Mouse (Mus musculus): Measurements from ENCODE around the gene Tnfrsf13c. TPM values are rescaled to one million over a fixed set of nuclear protein-coding genes. Genes with fewer than 3 reads are reported as not detected.
A peak's percentile ranks its signal among the peaks of the same experiment; 100 is the strongest.

The Tnfrsf13c gene
- total RNA-seq (2014; rRNA removed) (0.28 and 0.54 TPM in 2 replicates), polyA plus RNA-seq (2012; rRNA removed) (0.17 and 0.34 TPM in 2 replicates)

GRCm38 (mm10) chr15:82223657-82224601 is at the start of gene Tnfrsf13c:
Gene Tnfrsf13c (minus strand): TSS chr15:82224369.
- Histone ChIP-seq H3K4me1 (ENCODE audit: control insufficient read depth, insufficient read depth, low read length) (no peaks in the 10 kb centered on the region), H3K27ac (replicated peaks; ENCODE audit: insufficient read depth, low read depth, low read length) (no peak within 1 kb of the TSS), H3K36me3 (ENCODE audit: control insufficient read depth, insufficient read depth, low read length) (no peaks in the 10 kb centered on the region), H3K4me3 (ENCODE audit: insufficient read depth, low read depth, low read length) (peak within 1 kb of the TSS; percentile 28; the same call in 1 of the 2 replicates), H3K27me3 (ENCODE audit: control insufficient read depth, insufficient read depth, low read length) (peaks cover 9% of the 10 kb centered on the region), H3K79me2 (ENCODE audit: control insufficient read depth, insufficient read depth, low read length) (no peaks in the 10 kb centered on the region), H3K9ac (ENCODE audit: low read depth, low read length) (no peak within 1 kb of the TSS)
- no peak for DNase-seq (ENCODE audit: extremely low read depth, low read depth, low spot score)
- 5% methylated on average over 44 of the region's 44 CpGs for WGBS
- TF ChIP-seq CTCF (IDR thresholded peaks at IDR 0.05; ENCODE audit: low read depth, low read length) (no peak), POLR2A (IDR thresholded peaks at IDR 0.05; ENCODE audit: extremely low read depth, insufficient read depth, low read length) (no peak)

- no peaks in the 10 kb centered on the region for H3K79me2 ChIP-seq (ENCODE audit: control insufficient read depth, insufficient read depth, low read length)
- peaks cover 9% of the 10 kb centered on the region for H3K27me3 ChIP-seq (ENCODE audit: control insufficient read depth, insufficient read depth, low read length)
- H3K4me3 ChIP-seq (ENCODE audit: insufficient read depth, low read depth, low read length) = no peak overlapping the region
- H3K4me1 ChIP-seq (ENCODE audit: control insufficient read depth, insufficient read depth, low read length) = peaks cover 3% of the 10 kb centered on the region; the same call in 1 of the 2 replicates
- 83% methylated on average over 6 of the region's 6 CpGs for WGBS
- no peak overlapping the region for H3K9ac ChIP-seq (ENCODE audit: low read depth, low read length)
- TF ChIP-seq POLR2A (IDR thresholded peaks at IDR 0.05; ENCODE audit: extremely low read depth, insufficient read depth, low read length) = no peak
- TF ChIP-seq CTCF (IDR thresholded peaks at IDR 0.05; ENCODE audit: low read depth, low read length) = no peak
- no peak overlapping the region for H3K27ac ChIP-seq (replicated peaks; ENCODE audit: insufficient read depth, low read depth, low read length)
- no peak for DNase-seq (ENCODE audit: extremely low read depth, low read depth, low spot score)
- no peaks in the 10 kb centered on the region for H3K36me3 ChIP-seq (ENCODE audit: control insufficient read depth, insufficient read depth, low read length)
These were observed 48.1 kb upstream of the Tnfrsf13c start for GRCm38 (mm10) chr15:82272295-82272694.

- H3K27me3 ChIP-seq (ENCODE audit: control insufficient read depth, insufficient read depth, low read length) = peaks cover 9% of the 10 kb centered on the region
- H3K4me3 ChIP-seq (ENCODE audit: insufficient read depth, low read depth, low read length) = no peak overlapping the region
- DNase-seq (ENCODE audit: extremely low read depth, low read depth, low spot score) = peak; percentile 47
- no peaks in the 10 kb centered on the region for H3K36me3 ChIP-seq (ENCODE audit: control insufficient read depth, insufficient read depth, low read length)
- H3K9ac ChIP-seq (ENCODE audit: low read depth, low read length) = no peak overlapping the region
- H3K4me1 ChIP-seq (ENCODE audit: control insufficient read depth, insufficient read depth, low read length) = peaks cover 3% of the 10 kb centered on the region; the same call in 1 of the 2 replicates
- no peaks in the 10 kb centered on the region for H3K79me2 ChIP-seq (ENCODE audit: control insufficient read depth, insufficient read depth, low read length)
- no peak overlapping the region for H3K27ac ChIP-seq (replicated peaks; ENCODE audit: insufficient read depth, low read depth, low read length)
- 9% methylated on average over 5 of the region's 5 CpGs for WGBS
- no peak for TF ChIP-seq POLR2A (IDR thresholded peaks at IDR 0.05; ENCODE audit: extremely low read depth, insufficient read depth, low read length)
- peak; percentile 96 for TF ChIP-seq CTCF (IDR thresholded peaks at IDR 0.05; ENCODE audit: low read depth, low read length)
These were observed 47.0 kb upstream of the Tnfrsf13c start for GRCm38 (mm10) chr15:82271201-82271600.

- Histone ChIP-seq H3K9ac (ENCODE audit: low read depth, low read length) (no peak overlapping the region), H3K27ac (replicated peaks; ENCODE audit: insufficient read depth, low read depth, low read length) (no peak overlapping the region), H3K4me1 (ENCODE audit: control insufficient read depth, insufficient read depth, low read length) (no peaks in the 10 kb centered on the region), H3K79me2 (ENCODE audit: control insufficient read depth, insufficient read depth, low read length) (no peaks in the 10 kb centered on the region), H3K4me3 (ENCODE audit: insufficient read depth, low read depth, low read length) (no peak overlapping the region), H3K36me3 (ENCODE audit: control insufficient read depth, insufficient read depth, low read length) (no peaks in the 10 kb centered on the region), H3K27me3 (ENCODE audit: control insufficient read depth, insufficient read depth, low read length) (no peaks in the 10 kb centered on the region)
- WGBS = 92% methylated on average over 9 of the region's 9 CpGs
- no peak for TF ChIP-seq CTCF (IDR thresholded peaks at IDR 0.05; ENCODE audit: low read depth, low read length)
- no peak for TF ChIP-seq POLR2A (IDR thresholded peaks at IDR 0.05; ENCODE audit: extremely low read depth, insufficient read depth, low read length)
- no peak for DNase-seq (ENCODE audit: extremely low read depth, low read depth, low spot score)
These were observed 44.6 kb upstream of the Tnfrsf13c start for GRCm38 (mm10) chr15:82268783-82269182.

- DNase-seq (ENCODE audit: extremely low read depth, low read depth, low spot score) = no peak
- H3K27me3 ChIP-seq (ENCODE audit: control insufficient read depth, insufficient read depth, low read length) = no peaks in the 10 kb centered on the region
- H3K27ac ChIP-seq (replicated peaks; ENCODE audit: insufficient read depth, low read depth, low read length) = no peak overlapping the region
- WGBS = 73% methylated on average over 3 of the region's 3 CpGs
- H3K79me2 ChIP-seq (ENCODE audit: control insufficient read depth, insufficient read depth, low read length) = no peaks in the 10 kb centered on the region
- no peaks in the 10 kb centered on the region for H3K4me1 ChIP-seq (ENCODE audit: control insufficient read depth, insufficient read depth, low read length)
- H3K9ac ChIP-seq (ENCODE audit: low read depth, low read length) = no peak overlapping the region
- H3K4me3 ChIP-seq (ENCODE audit: insufficient read depth, low read depth, low read length) = no peak overlapping the region
- no peak for TF ChIP-seq CTCF (IDR thresholded peaks at IDR 0.05; ENCODE audit: low read depth, low read length)
- TF ChIP-seq POLR2A (IDR thresholded peaks at IDR 0.05; ENCODE audit: extremely low read depth, insufficient read depth, low read length) = no peak
- H3K36me3 ChIP-seq (ENCODE audit: control insufficient read depth, insufficient read depth, low read length) = no peaks in the 10 kb centered on the region
These were observed 44.0 kb upstream of the Tnfrsf13c start for GRCm38 (mm10) chr15:82268185-82268584.

- H3K9ac ChIP-seq (ENCODE audit: low read depth, low read length) = no peak overlapping the region
- no peaks in the 10 kb centered on the region for H3K4me1 ChIP-seq (ENCODE audit: control insufficient read depth, insufficient read depth, low read length)
- H3K27ac ChIP-seq (replicated peaks; ENCODE audit: insufficient read depth, low read depth, low read length) = no peak overlapping the region
- TF ChIP-seq CTCF (IDR thresholded peaks at IDR 0.05; ENCODE audit: low read depth, low read length) = peak; percentile 87
- no peak for TF ChIP-seq POLR2A (IDR thresholded peaks at IDR 0.05; ENCODE audit: extremely low read depth, insufficient read depth, low read length)
- H3K36me3 ChIP-seq (ENCODE audit: control insufficient read depth, insufficient read depth, low read length) = no peaks in the 10 kb centered on the region
- no peak overlapping the region for H3K4me3 ChIP-seq (ENCODE audit: insufficient read depth, low read depth, low read length)
- no peaks in the 10 kb centered on the region for H3K27me3 ChIP-seq (ENCODE audit: control insufficient read depth, insufficient read depth, low read length)
- DNase-seq (ENCODE audit: extremely low read depth, low read depth, low spot score) = peak; percentile 7
- 11% methylated on average over 6 of the region's 6 CpGs for WGBS
- H3K79me2 ChIP-seq (ENCODE audit: control insufficient read depth, insufficient read depth, low read length) = no peaks in the 10 kb centered on the region
These were observed 42.2 kb upstream of the Tnfrsf13c start for GRCm38 (mm10) chr15:82266356-82266755.
